Mouse (Mus musculus) thymus, postnatal 36 days (tissue): ENCODE results near the gene Cemip2.

Experiments
- DNase-seq, 2 experiments: peaks; one replicate each; pipeline ENCODE4 v3.0.0; 2022; ENCODE audit warnings: mixed read lengths in 2 of 2

The Cemip2 gene

DNA sequence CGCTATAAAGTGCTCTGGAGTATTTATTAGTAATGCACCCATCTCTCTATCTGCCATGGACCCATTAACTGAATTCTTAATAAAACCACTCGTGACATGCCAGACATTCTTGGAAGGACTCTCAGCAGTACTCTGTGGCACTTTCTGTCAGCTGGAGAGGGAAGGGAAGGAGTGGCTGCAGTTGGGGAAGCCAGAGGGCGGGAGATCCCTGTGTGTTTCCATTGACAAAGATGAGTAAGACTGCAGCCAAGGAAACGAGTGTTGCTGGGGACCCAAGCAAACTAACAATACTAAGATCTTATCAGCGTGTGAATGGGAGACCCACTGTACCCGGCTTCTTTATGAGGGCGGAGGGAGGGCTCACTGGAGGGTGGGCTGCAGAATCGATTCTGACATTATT lies 2.5 kb downstream of the Cemip2 start:
- no peak for DNase-seq

DNA sequence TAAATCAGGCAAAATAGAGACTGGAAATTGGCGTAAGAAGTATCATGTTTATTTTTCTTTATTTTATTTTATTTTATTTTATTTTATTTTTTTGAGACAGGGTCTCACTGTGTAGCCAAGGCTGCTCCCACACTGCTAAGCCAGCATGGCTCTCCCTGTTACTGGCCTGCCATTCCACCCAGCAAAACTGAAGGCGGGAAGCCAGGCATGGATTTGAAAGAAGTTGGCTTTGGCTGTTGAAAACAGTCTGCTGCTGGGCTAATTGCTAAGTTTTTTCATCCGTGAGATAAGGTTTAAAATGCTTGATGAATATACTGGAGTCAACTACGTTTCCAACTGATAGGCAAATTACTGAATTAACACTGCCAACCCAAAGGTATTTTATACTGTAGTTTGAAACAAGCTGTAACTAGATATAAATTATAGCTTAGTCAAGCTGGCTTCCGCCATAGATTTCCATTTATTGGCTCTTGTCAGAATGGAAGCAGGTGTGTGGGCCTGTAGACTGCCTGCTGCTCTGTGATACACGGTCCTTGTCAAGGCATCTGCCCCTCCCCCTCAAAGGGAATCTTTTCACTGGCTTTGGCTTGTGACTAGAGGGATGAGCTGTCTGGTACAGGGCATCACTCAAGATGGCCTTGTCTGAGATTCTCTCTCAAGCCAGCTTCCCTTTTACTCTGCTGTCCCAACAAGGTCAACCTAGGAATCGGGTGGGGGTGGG lies 3.1 kb downstream of the Cemip2 start:
- DNase-seq = no peak

DNA sequence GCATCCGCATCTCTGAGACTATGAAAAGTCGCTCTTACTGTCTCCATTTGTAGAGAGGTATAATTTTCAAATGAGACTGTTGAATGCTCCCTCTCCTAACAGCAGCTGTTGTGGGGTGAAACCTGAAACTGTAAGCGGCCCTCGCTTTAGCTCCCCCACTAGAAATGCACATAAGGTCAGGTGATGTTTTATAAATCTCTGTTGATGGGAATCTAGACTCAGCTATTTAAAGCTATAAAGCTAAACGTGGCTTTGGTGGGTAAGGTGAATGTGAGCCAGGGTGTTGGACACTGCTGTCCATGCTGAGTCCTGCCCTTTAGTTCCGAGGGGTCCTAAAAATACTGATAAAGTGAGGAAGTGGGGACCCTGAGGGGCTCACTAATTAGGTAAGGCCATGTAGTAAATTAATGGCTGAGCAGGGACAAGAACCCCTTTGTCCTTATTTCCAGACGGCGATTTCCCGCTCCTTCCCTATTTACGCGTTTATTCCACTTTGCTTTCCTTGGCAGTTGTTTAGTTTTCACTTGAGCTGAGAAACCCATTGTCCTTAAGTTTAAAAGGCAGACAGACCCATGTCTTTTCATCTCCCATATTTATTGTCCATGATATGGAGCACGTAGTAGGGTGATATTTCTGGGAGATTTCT lies 3.8 kb downstream of the Cemip2 start:
- no peak for DNase-seq

DNA sequence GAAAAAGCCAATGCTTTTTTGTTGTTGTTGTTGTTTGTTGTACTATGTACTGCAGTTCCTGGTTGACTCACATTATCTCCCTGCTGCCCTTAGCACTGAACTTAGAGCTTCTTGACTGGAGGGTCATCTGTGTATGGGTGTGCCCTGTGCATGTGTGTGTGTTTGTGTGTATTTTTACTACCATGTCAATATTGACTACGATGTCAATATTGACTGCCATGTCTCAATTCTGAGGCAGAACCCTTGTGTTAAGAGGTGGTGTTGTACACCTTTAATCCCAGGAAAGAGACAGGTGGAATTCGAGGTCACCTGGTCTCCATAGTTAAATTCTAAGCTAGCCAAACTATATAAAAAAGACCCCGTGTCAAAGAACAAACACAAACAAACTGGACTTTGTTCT lies 5.6 kb downstream of the Cemip2 start:
- no peak for DNase-seq

DNA sequence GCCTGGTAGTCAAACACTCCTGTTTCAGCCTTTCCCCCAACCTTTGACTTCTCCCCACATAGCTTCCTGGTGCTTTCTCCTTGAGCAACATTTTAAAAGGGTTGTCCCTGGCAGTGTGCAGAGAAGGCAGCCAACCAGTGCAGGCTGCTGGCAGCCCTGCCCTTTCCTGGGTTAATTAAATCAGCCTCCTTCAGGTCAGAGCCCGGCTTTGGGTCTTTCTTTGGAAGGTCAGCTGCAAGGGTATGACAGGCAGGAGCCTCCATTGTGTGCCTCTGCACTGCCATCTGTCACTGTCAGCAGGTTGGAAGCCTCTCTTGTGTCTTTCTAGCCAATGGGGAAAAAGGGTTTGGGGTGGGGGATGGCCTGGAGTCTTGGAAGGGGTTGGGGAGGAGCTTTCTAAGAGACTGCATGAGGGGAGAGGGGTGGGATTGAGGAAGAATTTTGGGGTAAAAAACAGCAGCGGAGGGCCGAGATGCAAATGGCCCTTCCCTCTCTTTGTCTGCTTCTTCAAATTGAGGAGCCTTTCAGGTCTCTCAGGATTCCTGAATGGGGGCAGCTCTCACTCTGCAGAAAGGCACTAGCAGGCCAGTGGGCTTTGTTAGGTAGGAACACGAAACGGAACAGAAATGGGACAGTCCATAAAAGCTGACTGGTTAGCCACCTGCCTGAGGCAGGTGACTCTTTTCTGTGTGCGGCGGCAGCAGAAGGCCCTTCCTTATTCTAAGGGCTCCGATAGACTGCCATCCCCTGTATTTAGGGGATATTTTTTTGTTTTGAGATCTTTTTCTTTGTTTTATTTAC lies 6.4 kb downstream of the Cemip2 start:
- no peak for DNase-seq

DNA sequence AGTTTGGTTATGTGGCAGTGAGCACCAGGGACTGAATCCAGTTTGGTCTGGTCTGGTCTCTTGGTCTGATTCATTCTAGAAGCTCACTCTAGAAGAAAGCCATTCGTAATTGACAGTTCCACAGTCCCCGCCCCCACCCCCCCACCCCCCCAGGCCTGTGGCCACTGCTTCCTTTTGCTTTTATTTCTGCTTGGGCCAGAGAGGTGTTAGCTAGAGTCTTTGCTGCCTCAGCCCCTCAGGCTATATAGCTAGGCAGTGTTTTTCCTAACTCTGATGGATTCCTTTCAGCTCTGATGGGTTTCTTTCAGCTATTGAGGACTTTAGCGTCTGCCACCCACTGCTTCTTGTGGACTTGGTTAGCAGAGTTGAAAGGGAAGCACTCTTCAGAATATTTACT lies 7.0 kb downstream of the Cemip2 start:
- DNase-seq = no peak

DNA sequence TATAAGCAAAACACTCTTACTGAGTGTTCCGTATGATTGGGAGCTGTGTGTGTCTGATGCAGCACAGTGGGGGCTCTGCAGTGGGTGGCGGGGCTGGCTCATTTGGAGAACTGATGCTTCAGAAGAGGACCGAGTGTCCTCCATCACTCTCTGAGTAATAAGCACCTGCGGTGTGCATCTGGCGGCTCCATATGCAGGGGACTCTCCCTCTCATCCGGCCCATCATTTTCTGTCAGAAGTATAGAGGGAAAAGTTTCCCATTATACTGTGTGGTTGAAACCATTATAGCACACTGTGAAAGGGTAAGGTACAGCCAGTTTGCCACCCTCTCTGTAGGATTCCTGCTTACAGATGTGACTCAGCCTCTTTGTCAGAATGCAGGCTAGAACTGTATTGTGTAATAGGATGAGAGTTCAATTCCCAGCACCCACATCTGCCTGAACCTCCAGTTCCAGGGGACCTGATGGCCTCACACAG lies 8.9 kb downstream of the Cemip2 start:
- DNase-seq = no peak

DNA sequence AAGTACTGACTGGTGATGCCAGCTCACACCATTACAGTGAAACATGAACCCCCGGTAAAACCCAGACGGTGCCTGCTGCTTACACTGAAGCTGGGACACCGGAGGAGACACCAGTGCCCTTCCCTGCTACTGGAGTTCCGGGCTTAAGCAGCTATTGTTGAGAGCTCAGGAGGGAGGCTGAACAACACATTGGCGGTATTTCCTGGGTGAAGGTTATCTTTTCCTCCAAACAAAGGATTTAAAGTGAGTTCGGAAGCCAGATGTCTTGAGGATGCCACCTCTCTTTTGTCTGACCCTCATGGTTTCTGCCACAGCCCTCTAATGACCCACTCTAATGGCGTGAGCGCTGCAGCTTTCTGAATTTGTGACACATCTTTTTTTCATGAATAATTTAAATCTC lies 10.9 kb downstream of the Cemip2 start:
- no peak for DNase-seq

DNA sequence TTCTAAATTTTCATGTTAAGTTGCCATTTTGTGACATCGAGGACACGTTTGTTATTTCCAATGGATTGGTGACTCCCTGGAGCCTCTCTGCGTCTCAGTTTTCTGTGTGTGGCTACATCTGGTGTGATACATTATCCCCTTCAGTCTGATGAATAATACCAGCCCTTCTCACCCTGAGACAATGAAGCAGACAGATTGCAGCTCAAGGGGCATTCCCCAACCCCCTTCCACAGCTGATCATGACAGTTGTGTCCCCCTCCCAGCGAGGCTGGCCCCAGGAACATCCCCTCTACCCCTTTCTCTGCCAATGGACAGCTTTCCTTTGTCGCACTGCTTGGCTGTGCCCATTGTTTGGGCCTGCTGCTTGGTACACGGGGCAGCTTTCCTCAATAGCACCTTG lies 11.5 kb downstream of the Cemip2 start:
- no peak for DNase-seq

DNA sequence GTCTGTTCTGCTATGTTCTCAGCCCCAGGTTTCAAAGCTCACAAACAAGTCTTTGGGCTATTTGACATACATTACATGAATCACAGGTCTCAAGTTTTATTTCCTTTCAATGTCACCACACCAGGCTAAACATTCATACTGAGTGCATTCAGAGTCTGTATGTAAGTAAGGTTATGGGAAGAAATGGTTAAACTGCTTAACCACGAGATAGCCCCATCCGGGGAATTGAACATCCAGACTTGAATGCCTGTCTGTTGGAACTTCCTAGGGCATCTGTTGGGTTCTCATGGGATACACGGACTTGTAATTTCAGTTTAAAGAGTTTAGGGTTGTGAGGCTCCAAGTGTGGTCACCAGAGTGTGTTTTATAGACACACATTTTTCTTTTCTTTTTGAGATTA lies 13.2 kb downstream of the Cemip2 start:
- DNase-seq = no peak

DNA sequence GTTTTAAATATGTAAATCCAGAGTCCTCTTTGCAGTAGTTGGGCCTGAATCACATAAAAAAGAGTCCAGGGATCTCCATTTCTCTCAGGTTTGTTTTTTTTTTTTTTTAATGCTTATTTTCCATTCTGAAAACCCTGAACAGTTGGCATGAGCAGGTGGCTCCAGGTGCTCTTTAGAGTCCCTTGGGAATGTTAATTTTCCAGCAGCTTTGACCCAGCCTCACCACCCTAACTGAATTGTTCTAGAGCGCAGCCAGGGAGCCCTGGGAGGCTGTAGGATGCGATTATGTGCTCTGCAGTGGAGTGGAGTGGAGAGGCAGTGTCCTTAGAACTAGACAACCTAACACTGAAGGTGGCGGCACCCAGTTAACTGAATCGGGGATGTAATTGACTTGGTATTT lies 13.7 kb downstream of the Cemip2 start:
- DNase-seq = no peak

DNA sequence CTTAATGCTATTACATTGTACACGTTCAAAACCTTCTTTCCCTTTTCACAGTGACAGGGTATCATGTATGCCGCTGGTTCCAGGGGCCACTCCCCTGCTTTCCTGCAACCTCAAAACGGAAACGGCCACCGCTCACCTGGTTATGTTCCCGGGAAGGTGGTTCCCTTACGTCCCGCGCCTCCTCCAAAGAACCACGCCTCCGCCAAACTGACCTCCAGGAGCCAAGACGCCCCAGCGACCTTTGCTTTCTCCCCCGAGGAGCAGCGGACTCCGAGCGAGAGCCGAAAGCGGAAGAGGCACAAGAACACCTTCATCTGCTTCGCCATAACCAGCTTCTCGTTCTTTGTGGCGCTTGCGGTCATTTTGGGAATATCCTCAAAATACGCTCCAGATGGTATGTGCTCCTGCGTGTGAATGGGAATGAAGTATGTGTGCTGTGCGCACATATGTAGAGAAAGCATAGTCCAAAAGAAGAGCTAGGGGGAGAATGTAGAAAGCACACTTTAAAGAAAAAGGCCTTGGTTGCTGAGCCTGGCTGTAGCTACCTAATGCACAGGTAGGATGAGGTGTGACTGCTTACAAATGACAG lies 14.5 kb downstream of the Cemip2 start:
- DNase-seq = no peak

DNA sequence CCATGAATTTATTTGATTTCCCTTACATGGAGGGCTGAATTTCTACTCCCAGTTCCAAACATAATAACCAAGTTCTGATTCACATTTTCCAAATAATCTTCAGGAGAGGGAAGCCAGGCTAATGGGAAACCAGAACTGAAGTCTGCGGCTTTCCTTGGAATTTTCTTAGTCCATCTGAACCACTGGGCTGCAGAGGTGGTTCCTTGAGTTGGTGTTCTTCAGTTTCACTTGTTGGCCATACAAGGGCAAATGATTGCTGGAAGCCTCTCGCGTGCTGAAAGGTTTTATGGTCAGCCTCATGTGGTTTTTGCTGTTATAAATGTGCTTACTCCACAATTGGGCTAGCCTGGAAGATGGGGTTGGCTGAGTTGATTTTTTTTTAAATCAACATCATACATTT lies 16.4 kb downstream of the Cemip2 start:
- DNase-seq = no peak

DNA sequence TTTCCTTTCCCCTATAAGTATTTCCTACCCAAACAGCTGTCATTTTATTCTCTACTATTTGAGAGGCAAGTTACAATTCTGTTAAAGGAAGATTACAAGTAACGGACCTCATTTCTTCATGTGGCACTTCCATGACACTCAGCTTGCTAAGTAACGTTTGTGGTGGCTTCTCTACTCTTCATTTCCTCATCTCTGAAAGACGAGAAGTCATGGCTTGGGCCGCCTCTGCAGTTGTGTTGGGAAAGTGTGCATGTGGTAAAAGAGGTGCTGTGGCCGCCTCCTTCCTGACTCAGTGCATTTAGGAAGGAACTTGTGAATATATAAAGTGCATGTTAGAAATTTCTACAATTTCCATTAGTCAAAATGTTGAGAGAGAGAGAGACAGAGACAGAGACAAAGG lies 18.2 kb downstream of the Cemip2 start:
- no peak for DNase-seq

DNA sequence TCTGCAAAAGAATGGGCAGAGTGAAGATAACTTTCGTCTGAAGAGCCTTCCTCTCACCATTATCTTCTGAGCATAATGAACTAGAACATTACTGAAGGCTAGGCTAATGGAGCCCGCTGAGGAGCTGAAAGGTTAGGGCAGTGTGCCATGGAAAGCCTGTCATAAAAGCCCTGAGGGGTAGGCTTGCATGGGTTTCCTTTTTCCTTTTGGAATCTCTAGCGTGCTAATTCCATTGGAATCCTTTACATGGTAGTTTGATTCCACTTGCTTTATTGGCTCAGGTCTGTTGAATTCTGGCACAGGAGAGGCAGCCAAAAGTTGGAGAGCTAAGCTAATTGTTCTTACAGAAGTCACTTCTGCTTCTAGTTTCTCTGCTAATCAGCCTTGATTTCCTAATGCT lies 20.6 kb downstream of the Cemip2 start:
- DNase-seq = no peak

DNA sequence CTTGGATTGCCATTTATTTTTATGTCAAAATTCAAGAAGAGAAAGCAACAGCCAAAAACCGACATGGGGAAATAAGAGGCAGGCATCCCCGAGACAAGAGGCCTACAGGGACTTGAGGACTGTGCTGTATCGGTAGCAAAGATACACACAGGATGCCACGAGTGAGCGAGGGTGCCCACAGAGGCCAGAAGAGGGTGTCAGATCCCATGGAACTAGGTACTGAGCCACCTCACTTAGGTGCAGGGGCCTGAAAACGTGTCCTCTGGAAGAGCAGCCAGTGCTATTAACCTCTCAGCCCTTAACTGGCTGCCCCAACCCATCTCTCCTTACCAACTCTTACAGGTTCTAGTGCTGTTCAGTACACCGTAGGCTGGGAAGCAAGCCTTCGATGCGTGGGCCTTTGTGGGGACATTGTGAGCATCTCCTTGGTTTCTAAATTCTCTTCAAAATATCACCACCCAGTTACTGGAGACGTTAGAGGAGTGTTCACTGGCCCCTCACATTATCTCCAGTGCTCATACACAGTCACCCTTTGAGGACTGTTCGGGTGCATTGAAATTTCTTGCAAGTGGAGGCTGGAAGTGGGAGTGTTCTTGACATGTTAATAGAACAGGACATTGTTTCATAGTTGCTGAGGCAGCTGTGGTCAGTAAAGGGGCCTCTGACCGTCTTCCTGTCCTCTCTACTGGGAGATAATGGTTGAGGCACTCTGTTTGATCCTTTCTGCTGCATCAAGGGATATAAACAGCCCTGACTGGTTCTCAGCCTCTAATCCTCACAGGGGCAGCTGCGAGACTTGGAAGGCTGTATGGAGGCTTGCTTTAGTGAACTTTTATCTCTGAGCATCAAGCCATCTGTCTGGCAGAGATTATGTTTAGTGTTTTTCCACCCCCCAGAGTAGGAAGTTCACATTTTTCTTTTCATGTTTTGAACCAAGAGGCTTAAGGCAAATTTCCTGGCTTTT lies 21.6 kb downstream of the Cemip2 start:
- DNase-seq = no peak

DNA sequence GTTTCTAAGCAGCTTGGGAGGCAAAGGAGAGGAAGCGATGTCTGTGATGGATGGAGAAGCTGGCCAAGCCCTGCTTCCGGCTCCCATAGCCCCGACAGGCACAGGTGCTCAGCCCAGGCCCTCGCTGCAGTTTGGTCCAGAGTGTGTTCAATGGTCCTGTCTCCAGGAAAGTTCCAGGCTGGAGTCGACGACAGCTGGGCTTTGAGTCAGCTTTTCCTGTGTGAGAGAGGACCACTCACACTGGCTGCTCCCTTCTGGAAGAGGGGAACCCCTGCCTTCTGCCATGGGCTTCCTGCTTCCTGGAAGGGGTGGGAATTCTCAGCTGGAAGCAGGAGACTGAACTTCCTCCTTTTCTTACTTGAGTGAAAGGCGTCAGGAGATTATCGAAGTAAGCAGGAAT lies 26.3 kb downstream of the Cemip2 start:
- no peak for DNase-seq

DNA sequence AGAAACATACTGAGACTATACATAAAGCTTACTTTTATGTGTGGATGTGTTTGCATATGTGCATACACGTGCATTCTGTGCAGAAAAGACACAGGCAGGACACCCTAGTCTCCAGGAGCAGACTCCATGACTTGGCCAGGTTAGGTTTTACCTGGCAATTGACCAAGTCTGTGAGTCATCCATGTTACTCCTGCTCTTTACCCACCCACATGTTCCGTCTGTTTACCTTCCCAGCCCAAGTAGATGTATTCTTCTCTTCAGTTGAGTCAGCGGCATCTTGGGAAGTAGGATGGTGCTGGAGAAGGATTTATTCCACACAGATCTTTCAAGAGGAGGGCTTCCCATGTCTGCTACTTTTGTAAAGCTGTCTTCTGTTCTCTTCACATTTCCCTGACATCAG lies 27.2 kb downstream of the Cemip2 start:
- no peak for DNase-seq

DNA sequence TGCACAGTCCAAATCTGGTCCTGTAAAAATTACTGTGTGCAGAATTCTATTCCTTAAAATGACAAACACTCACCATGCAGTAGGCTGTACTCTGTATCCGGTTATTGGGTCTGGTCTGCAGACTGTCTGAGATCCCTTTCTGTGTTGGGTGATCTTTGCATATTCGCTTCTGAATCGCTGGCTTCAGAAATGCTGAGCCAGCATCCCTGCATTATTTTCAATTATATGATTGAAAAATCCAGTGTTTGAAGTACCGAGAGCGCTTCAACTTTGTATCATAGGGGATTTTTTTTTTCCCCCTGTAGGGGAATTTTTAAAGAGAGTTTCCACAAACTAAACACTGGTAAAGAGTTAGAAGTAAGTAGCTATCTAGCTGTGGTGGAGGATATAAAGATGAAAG lies 32.0 kb downstream of the Cemip2 start:
- no peak for DNase-seq

DNA sequence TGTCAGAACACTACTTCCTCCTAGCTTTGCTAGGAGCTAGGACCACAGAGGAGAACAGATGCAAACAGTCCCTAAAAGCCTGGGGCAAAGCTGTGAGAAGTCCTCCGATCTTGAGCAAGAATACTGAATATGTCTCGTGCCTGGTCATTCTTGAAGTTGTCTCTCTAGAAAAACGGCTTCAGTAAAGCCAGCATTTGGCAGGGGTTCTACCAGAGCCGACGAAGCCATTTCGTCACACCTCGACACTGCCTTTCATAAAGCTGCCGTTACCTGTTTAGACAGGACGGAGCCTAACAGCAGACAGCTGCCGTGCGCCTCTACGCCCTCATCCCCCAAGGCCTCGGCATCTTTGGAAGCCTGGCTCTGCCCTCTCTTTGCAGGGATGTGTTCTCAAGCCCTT lies 35.4 kb downstream of the Cemip2 start:
- DNase-seq = no peak

DNA sequence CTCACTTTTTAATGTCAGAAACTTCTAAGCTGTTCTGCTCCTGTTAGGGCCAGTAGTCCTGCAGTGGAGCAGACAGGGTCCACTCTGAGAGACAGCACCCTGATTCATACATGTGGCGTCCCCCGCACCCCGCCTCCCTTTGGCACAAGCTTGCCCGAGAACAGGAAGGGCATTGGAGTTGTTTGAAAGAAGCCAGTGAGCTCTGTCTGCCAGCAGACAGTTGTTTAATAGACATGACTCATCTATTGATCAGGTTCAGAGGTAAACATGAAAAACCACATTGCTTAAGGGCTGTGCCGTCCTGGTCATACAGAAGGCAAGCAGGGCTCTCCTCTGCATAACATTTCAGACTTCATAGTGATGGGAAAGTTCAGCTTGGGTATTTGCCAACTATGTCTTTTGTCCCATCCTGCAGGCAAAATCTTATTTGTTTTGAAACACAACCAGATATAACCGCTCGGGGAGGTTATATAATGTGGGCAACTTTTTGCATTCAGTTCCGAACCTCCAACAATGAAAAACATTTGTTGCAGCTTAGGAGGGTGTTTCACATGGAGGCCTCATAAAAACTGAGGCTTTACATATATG lies 36.4 kb downstream of the Cemip2 start:
- no peak for DNase-seq

DNA sequence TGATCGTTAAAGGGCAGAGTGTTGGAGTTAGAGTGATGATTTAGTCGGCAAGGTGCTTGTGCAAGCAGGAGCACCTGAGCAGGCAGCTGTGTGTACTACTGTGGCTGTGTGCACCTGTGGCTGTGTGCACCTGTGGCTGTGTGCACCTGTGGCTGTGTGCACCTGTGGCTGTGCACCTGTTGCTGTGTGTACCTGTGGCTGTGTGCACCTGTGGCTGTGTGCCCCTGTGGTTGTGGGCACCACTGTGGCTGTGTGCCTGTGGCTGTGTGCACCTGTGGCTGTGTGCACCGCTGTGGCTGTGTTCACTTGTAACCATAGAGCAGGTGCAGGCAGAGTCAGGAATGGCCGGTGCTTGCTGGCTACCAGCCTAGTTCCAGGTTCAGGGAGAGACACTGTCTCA lies 38.1 kb downstream of the Cemip2 start:
- DNase-seq = no peak
